Mouse (Mus musculus): ENCODE measurements around the gene Fgfr2. TPM values are rescaled to one million over a fixed set of nuclear protein-coding genes. Genes with fewer than 3 reads are reported as not detected.

The Fgfr2 gene
- 28.7 and 57.9 TPM in 2 replicates for polyA plus RNA-seq (2015; fragmentation: Nextera tagmentation; extraction: Ambion mirVana)

DNA sequence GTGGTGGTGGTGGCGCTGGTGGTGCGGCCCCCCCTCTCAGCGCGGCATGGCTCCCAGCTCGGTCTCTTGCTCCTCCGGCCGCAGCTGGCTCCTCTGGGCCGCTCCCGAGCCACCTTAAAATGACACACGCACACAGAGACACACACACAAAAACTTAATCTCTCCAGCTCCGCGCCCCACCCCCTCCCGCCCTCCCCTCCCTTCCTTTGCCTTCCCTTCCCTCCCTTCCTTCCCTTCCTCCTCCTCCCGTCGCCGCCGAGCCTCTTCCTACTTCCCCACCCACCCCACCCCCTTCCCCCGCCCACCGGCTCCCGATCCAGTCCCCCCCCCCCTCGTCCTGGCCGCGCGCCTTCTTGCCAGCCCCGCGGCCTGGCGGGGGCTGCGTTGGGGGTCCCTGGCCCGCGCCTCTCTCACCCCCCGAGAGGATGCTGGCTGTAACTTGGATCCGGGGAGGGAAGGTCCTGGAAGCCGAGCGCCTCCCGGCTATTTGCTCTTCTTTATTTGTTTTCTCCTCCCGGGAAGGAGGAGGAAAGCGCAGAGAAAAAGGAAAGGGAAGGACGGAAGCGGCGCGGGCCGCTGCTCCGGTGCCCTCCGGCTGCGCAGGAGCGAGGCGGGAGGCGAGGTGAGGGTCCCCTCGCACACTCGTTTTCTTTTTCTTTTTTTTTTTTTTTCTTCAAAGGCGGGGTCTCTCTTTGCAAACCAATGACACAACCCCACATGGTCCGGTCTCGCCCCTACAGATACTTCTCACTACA, at the start of gene Fgfr2:
Gene Fgfr2 (minus strand): TSS at position 107 of the 755 bp plus-strand sequence.

DNA sequence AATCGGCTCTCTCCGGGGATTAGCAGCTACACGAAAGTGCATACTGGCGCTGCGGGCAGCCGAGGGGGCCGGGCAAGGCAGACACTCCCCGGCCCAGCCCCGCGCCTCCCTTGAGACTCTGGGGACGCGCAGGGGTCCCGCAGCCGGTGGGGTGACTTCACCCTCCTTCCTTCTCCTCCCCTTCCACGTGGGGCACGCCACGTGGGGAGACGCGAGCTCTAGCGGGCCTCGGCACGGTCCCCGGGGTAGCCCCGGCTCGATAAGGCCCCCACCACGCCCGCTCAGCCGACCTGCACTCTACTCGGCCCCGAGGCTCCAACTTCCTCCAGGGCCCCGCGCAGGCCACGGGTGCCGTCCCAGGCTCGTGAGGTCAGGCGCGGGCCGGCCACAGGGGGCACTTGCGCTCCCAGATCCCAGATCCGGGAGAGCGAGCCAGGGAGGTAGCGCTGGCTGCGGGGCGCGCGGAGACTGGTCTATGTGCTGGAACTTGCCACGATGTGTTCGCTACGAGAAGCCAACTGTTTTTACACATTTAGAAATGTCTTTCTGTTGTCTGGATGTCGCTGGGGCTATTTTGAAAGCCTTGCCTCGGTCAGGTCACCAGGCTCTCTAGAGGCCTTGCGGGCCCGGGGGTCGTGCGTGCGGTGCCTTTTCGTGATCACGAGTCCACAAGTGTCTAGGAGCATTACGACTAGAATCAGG, 1.0 kb upstream of the Fgfr2 start, which contains the start of gene Ctbp2:
Gene Ctbp2 (minus strand): TSS at position 356 of the 702 bp plus-strand sequence.

DNA sequence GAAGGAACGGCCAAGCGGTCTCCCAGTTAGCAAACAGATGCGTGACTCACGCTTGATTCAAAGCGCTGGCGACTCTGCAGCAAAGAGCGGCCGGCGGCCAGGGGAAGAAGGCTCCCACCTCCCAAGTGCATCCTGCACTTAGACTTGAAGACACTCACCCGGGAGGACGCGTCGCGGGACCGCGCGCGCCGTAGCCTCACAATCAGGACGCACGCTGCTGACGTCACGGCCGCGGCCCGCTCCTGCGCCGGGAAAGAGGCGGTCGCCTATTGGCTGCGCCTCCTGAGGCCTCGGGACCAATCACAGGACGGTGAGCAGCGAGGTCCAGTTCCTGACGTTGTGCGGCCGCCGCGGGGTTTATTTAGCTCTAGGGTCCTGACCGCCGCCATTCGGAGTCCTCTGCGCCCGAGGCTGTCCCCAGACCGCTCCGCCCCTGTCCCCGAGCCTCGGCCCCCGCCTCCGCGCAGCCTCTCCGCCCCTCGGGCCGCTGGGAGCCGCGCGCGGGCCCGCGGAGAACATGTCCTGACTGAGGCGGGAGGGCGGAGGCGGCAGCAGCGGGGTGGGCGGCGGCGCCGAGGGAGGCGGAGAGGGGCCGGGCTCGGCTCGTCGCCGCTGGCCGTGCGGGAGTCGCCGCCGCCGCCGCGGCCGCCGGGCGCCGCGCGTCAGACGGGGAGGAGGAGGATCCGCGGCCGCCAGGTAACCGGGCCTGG, 192.1 kb downstream of the Fgfr2 start, which contains the start of gene Zranb1:
Gene Zranb1 (plus strand): TSS at position 293 of the 710 bp plus-strand sequence.

DNA sequence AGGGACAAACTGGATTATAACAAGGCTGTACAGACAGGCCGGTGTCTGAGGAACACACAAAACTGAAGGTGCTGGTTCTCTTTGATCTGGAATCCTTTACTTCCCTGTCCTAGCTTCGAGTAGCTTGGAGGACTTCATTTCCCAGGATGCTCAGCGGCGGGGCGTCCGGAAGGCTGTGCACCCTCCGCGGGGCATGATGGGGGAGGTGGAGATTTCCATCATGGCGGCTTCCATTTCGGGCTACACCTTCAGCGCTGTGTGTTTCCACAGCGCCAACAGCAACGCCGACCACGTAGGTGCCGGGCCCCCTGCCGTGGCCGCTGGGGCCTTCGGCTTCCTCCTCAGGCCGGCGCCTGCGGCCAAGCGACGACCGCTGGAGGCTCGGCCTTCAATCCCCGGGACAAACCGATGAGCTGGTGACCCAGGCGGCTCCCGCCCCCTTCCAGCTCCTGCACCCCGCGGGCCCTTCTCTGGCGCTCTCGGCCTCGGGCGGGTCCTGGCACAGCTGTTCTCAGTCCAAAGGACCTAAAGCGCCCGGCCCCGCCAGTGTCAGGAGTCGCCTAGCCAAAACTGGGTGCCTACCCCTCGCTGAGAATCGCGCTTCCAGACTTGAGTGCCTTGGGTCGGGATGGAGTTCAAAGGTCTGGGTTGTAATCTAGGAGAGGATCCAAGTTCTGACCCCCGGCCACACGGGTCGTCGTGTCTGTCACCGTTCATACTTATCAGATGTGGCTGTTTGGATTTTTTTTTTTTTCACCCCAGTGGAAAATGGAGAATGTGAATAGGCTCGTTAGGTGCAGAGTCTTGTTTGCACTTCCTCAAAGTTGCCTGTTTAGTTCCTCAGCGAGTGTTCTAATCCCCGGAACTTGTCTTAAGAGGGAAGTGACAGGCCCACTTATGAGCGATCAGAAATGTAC, 263.9 kb downstream of the Fgfr2 start, which contains the start of gene Abraxas2:
Gene Abraxas2 (plus strand): TSS at position 184 of the 917 bp plus-strand sequence.

DNA sequence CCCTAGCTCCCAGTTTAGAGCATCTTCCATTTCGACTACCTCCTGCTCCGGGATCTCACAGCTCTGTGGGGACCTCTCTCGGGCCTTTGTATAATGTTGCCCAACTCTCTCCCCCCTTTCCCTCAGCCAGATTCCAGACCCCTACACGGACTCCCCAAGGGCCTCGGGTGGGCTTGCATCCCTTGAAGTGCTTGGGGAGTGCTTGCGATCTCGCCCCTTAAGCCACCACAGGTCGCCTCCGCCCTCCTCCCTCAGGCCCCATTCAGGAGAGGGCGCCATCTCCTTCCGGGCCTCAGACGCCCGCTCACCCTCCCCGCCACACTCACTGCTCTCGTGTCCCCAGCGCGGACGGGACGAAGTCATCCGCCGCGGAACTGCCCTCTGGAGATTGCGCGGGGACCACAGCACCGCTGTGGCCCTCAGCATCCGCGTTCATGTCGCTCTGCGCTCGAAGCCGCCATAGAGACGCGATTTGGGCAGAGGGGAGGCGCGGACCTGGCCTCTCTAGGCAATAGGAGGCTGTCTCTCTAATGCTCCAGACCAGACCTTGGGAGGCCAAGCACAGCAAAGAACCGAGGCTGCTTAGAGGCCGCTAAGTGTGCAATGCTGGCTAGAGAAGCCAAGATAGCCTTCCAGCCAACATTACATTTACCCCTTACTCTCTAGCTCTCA, 270.8 kb downstream of the Fgfr2 start, which contains the start of gene Eef1akmt2:
Gene Eef1akmt2 (minus strand): TSS at position 501 of the 672 bp plus-strand sequence.

DNA sequence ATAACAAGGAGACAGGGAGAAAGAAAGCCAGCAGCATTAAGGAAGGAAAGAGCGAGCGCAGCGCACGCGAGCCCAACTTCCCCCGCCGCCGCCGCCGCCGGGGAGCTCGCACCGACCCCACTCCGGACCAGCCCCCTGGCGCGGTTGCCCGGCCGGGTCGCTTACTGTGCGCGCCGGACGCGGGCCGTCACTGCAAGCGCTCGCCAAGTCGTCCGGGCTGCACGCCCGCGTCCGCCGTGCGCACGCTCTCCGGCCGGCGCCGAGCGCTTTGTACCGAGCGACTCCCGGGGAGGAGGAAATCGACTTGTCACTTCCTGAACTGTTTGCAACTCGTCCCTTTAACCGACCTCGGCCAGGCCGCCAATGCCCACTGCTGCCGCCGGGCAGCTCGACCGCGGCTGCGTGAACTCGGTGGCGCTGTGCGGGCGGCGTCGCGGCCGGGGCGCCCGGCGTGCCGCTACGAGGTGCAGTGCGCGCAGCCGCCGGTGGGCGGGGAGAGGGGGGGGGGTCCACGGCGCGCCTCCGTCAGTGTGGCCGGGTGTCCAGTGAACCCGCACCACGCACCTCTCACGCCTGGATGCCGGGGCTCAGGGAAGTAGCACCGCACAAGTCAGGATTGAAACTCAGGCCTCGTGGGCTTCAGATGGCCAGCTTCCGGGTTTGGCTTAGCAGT, 309.6 kb downstream of the Fgfr2 start, which contains the start of gene Fam53b:
Gene Fam53b (minus strand): TSS at position 471 of the 673 bp plus-strand sequence.

DNA sequence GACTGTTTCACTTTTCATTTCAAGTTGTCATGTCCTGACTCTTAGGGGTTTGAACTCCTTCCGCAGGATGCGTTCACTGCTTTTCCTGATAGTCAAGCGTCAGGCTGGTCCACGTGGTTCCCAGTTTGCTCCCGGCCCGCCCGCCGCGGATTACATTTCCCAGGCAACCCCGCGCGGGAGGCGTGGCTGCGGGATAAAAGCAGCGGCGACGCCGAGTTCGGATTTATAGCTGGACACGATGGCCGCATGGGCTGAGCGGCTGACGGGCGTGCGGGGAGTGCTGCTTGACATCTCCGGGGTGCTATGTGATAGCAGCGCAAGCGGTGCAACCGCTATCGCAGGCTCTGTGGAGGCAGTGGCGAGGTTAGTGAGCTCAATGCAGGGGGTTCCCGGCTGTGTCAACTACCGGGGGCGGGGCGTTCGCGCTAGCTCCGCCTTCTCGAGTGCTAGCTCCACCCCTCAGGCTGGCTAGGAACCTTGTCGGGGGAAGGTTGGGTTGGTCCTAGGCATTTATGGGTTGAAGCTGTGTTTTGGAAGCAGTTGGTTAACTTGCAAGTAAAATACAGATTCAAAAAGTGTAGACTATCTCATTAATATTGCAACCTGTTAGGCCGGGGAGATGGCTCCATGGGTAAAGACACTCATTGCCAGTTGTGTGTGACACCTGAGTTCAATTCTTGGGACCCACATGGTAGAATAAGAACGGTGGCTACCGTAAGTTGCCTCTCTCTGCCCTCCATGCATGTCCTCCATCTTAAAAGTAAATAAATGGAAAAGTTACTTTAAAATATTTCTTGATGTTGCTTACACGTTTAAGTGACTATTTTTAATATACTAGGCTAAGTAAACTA, 512.5 kb downstream of the Fgfr2 start, which contains the start of gene Lhpp:
Gene Lhpp (plus strand): TSS at position 171 of the 851 bp plus-strand sequence.

DNA sequence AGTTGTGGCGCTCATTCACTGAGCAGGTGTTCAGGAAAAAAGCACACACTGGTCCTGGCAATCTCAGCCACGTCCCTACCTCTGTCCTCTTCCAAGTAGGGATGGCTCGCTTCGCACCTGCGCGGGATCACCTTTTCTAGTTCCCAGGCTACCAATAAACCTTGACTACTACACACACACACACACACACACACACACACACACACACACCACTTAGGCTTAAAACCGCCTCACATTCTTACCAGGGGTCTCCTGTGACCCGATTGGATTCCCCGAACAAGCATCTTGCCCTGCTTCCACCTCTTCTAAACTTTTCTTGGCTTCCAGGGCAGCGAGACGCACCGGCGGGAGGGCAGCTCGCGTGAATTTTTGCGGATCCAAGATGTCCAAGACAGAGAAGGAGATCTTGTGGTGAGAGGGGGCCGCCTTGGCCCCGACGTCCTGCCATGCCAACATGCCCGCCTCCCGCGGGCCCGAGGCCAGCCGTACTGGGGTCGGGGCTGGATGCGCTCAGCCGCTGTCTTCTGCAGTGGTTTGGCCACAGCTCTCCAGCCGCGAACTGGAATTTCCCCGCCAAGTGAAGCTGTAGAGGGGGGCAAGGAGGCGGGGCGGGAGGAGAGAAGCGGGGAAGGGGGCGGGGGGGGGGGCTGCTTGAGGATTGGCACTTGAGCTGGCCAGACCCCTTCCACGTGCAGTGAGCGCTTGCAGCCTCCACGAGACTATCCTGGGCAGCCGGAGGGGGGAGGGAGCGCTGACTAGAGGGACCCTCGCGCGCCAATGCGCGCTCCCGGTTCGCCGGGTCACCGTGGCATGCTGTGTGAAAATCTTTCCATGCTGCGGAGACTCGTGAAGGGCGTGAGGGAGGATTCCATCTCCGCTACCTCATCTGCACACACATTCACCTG, 523.8 kb downstream of the Fgfr2 start, which contains the start of gene Nkx1-2:
Gene Nkx1-2 (minus strand): TSS at position 567 of the 905 bp plus-strand sequence.

DNA sequence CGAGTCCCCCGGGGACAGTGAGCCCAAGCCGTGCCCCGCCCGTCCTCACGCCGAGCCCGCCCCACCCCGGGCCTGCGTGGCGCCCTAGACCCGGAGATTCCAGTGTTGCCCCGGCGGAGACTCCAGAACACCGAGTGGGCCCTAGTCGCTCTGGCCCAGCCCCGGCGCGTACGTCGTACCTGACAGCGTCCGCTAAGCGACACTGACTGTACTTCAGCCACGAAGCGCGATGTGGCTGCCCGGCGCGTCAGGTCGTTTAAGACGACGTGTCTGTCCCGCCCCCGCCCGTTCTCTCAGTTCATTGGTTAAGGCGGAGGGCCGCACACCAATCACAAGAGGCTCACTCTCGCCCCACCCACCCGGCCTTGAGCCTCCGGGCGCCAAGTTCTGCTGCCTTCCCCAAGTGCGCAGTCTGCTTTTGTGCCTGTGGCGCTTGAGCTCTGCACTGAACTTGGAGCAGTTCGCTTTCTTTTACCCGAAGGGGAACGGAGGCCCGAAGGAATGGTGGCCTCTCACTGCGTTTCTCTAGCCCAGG, 547.0 kb downstream of the Fgfr2 start, which contains the start of gene Oat:
Gene Oat (minus strand): TSS at position 283 of the 535 bp plus-strand sequence.

DNA sequence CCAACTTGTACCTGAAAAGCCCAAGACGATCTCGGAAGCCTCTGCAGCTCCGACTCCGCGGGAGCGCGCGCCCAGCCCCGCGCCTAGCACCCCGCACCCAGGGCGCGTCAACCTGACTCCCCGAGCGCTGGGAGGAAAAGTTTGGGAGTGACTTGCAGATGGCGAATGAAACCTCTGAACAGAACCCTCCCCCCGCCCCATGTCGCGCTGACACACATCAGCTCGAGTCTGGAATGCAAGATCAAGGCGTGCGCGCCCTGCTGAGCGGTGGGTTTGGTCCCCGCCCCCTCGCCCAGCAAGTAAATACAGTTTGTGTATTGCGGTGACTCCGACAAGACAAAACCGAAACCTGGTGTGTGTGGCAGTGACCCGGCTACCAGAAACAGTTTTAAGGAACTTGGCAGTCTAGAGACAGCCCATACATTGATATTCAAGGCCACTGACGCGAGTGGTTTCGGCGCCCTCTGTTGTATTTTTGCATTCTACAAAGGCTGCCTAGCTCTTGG, 806.1 kb downstream of the Fgfr2 start, which contains the start of gene Chst15:
Gene Chst15 (minus strand): TSS at position 193 of the 506 bp plus-strand sequence.

DNA sequence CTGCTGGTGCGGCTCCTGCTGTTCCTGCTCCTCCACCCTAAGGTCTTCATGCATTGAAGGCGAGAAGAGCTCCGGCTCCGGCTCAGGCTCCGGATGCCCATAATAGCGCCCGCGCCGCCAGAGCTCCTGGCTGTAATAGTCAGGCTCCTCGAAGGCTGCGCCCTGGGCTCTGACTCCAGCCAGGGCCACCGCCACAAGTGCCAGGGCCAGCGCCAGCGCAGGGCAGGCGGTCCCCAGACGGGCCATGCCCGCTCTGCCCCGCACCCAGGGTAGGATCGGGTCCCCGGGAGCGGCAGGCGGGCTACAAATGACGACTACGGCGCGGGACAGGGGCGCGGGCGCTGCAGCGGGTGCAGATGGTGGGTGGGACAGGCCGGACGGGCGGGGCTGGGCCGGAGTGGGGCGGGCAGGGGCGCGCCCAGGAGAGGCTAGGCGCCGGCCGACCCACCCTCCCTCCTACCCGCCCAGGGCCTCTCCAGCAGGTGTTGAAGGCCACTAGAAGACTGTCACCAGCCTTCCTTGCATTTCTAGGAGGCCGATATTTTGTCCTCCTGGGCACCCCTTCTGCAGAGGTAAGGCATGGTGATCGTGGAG, 968.7 kb downstream of the Fgfr2 start, which contains the start of gene Cpxm2:
Gene Cpxm2 (minus strand): TSS at position 372 of the 594 bp plus-strand sequence.

DNA sequence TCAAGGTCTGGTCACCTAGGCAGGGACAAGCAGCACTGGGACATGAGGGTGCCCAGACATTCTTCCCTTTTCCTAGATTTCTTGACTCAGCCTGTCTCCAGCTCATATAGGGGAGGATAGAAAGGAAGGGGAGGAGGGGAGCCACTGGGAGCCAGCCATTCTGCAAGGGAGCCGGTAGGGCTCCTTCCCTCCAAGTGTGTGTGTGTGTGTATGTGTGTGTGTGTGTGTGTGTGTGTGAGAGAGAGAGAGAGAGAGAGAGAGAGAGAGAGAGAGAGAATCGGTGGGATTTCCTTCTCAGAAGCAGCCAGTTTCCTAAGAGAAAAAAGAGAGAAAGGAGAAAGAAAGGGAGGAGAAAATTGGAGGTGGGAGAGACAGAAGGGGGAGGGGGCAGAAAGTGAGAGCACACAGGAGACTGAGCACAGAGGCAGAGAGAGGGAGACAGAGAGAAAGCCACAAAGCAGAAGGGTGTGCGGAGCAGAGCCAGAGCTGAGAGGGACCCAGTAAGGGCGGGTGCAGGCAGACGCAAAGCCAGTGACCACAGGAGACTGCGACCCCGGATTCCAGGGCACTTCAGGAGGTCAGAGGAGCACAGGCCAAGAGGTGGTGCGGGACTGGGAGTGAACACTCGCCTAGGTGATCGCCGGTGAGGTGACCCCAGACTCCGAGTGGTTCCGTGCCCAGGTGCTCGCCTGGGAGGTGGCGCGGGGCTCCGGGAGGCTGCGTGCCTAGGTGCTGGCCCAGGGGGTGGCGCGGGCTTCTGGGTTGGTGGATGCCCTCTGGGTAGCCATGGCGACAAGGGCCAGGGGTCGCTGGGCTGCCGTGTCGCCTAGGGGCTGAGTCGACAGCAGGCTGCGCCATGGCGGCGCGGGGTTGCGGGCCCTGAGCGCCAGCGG, 1156.9 kb downstream of the Fgfr2 start, which contains the start of gene Gpr26:
Gene Gpr26 (plus strand): TSS at position 438 of the 893 bp plus-strand sequence.

DNA sequence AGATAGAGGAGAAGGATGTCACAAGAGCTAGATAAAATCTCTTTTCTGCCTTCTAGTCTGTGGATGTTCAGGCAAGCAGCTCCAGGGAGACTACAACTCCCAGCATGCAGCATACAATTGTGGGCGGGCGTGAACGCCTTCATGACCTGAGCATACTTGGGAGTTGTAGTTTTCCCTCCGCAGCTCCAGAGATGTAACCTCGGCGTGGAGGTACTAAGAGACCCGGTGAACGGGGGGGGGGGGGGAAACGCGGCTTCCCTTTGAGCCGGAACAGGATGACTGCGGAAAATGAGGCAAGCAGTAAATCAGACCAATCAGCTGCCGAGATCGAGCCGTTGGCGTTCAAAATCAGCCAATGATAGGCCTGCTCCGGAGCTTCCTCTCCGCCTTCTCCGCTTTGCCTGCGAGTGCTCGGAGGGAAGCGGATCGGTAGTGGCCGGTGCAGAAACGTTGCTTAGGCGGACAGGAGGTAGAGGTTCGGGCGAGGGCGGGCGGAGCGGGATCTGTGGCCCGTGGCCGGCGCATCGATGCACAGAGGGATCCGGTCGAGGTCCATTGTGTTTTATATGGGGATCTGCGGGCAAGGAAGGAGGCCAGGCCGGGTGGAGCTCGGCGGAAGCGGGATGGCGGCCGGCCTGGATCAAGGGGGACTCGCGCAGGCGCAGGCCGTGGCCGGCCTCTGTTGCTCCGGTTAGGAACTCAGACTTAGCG, 1563.0 kb downstream of the Fgfr2 start, which contains the start of gene Bub3:
Gene Bub3 (plus strand): TSS at position 237 of the 711 bp plus-strand sequence.

DNA sequence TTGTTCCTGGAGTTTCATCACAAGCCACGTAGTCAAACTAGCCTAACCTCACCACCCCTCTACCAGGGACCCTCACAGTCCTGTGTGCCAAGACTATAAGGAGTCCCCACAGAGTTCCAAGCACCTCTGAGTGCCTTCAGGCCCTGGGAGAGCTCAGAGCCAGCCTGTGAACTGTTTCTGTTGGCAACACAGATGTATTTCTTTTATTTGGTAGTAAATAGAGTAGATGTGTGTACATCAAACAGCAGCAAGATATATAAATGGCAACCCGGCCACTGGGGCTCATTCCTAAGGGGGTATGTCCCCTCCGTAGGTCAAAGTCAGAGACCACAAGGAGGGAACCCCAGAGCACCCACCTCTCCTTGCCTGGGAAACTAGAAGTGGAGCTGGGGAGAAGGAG, 1574.7 kb downstream of the Fgfr2 start, which contains the start of gene Hmx2:
Gene Hmx2 (plus strand): TSS at position 301 of the 400 bp plus-strand sequence.

